Mouse (Mus musculus) gastrocnemius, postnatal 25 days (tissue): Measurements from ENCODE around the gene Tbrg4. TPM values are rescaled to one million over a fixed set of nuclear protein-coding genes. Genes with fewer than 3 reads are reported as not detected.
"Not testable (repeated sequence)": the region's sequence is repeated elsewhere in the genome, so short reads cannot be mapped to it uniquely, and the experiment has no call there.

Source experiments
- DNase-seq: peaks from one replicate; pipeline ENCODE4 v3.0.0; 2022
- long read RNA-seq, 2 experiments: library from polyadenylated mRNA; stranded (forward); transcript quantifications; one replicate each; pipeline ENCODE4 v2.0.0; 2021
- total RNA-seq, 2 experiments: library from RNA; stranded (reverse); gene quantifications; 1 replicate in 1 of 2; 2 replicates in 1 of 2; pipeline ENCODE4 v1.2.3; 2021

The Tbrg4 gene
- 10 to 100 TPM; 67.6 to 72.3 TPM for total RNA-seq
- long read RNA-seq, experiment 1, transcript Tbrg4-211 (13 exons, 2,324 nt) = minor isoform, 7 of 44 reads
- long read RNA-seq, experiment 1, transcript Tbrg4-201 (12 exons, 2,290 nt) = major isoform, 16 of 44 reads
- long read RNA-seq, experiment 1, partial matches to known transcripts = 14 of 44 reads
- long read RNA-seq, experiment 1, other reads (novel, unspliced or antisense) = 6 of 44 reads
- long read RNA-seq, experiment 2, transcript Tbrg4-201 (12 exons, 2,290 nt) = major isoform, 27 of 44 reads
- long read RNA-seq, experiment 2, partial matches to known transcripts = 4 of 44 reads
- long read RNA-seq, experiment 2, other reads (novel, unspliced or antisense) = 10 of 44 reads

DNA sequence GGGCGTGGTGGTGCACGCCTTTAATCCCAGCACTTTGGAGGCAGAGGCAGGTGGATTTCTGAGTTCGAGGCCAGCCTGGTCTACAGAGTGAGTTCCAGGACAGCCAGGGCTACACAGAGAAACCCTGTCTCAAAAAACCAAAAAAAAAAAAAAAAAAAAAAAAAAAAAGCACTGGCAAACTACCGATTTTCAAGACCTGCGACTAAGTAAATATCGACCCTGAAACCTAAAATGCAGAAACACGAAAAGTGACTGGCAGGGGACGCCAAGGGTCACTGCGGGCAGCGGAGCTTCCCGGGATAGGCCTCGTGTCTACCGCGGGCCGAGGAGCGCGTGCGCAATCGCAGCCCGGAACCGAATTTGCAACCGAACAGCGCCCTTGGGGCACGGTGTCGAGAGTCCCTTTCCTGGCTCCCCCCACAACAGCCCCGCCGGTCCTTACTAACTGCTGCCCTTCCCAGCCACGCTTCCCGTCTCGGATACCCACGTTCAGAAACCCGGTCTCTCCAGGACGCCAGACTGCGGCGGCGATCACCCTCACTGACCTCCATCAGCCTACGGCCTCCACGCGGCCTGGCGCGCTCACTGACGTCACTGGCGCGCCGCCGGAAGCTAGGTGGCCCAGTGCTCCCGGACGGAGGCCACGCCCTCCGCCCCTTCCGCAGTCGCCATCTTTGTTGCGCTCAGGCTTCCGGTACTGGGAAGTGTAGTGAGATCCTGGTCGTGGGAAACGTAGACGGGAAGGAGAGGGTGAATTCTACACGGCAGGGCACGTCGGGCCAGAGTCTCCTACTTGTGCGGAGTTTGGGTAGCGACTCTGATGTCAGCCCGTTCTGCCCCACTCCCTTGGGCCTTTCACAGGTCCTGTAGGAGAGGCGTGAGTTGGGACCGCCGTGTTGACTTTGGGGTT, at the start of gene Tbrg4:
Gene Tbrg4 (minus strand): TSS at position 590 of the 910 bp plus-strand sequence.
- DNase-seq = peak; percentile 92

DNA sequence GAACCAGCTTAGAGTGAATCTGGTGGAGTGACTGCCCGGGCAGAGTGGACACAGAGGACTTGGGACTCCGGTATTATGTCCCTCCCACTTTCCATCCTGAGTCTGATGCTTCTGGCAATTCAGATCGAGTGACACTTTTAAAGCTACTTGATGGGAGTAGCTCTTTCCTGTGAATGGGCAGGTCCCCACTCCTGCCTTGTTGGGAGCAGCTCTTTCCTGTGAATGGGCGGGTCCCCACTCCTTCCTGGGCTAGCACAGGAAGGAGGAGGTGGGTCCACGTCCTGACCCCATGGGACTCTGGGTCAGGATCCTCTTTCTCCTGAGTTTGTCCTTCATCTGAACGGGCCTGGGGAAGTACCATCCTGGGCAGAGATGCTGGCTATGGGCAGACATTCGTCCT, 49.5 kb upstream of the Tbrg4 start:
- no peak for DNase-seq

DNA sequence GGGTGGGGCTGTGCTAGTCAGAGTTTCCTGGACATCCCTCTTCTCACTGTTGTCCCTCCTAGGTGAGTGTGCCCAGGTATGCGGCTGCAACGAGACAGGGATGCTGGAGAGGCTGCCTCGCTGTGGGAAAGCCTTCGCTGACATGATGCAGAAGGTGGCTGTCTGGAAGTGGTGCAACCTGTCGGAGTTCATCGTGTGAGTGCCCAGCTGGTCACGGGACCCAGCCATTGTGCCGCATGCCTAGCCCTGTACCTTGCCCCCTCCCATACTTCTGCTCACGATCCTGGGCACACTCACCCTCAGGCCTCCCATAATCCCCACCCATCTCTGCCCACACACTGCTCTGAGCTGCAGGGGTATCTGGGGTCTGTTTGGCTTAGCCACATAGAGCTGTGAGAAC, 48.8 kb upstream of the Tbrg4 start:
- DNase-seq = no peak

DNA sequence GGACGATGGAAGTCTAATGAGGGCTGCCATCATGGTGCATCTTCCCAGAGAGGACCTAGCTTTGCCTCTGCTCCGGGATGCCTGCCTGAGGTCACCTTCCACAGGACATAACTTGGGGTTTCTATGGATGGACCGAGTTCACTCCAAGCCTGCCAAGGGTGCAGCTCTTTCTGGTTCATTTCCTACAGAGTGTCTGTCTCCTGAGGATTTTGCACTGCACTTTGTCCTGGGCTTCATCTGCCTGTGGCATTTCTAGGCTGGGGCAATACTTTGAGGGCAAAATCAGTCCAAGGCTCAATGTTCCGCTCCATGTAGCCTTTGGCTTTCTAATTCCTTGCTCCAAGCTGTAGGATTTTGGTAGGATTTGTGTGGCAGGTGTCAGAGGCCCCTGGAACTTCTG, 45.0 kb upstream of the Tbrg4 start:
- no peak for DNase-seq

DNA sequence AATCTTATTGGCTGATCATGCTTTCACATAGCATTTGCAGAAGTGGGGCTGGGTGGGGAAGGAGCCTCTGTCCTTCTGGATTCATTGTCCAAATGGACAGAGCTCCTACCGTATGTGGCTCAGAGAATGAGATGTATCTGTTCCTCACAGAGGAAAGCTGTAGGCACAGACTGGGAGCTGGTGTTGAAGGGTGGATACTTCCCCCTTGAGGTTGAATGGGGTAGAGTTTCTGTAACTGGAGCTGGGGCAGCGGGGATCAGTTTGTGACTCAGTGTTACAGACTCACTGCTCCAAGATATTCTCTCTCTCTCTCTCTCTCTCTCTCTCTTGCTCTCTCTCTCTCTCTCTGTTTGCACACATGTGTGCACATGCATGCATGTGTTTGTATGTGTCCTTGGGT, 44.2 kb upstream of the Tbrg4 start:
- no peak for DNase-seq

DNA sequence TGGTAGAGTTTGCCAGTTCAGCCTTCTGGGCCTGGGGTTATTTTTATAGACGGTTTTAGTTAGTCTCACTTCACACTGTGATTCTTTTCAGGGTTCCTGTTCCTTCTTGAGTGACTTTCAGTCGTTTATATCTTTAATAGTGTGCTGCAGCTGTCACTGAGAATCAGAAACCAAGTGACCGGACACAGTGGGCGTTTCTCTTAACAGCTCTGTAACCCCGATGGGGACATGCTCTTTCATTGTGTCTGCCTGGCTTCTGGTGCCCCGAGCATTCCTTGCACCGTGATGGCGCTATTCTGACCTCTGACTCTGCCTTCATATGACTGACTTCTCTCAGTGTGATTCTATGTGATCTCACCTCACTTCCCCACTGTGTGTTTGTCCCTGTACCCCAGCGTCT, 43.2 kb upstream of the Tbrg4 start:
- no peak for DNase-seq

DNA sequence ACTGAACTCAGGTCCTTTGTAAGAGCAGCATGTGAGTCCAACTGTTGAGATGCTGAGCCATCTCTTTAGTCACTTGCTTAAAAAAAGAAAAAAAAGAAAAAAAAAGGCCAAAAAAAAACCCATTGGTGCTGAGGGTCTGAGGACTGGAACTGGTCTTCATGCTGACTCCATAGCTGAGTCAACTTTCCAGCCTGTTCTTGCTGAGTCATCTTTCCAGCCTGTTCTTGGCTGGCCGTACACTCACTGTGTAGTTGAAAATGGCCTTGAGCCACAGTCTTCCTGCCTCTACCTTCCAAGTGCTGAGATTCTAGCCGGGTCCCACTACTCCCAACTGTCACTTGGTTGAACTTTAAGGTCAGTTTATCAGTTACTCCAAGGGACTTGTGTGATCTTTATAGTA, 40.8 kb upstream of the Tbrg4 start:
- no peak for DNase-seq

DNA sequence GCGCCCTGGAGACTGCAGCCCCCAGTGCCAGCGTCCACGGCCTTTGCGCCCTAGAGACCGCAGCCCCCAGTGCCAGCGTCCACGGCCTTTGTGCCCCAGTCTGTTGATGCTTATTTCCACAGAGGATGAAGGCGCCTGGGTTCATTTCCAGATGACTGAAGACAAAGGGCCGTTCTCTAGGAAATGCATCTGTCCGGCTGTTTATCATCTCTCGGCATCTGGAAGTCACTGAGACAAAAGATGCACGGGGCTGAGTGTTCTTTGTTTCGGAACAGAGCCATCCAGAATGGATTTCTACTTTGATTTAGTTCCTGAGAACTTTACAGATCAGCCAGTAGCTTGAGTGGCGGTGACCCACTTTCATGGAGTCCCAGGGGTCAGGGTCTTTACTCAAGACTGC, 35.3 kb upstream of the Tbrg4 start:
- DNase-seq = no peak

DNA sequence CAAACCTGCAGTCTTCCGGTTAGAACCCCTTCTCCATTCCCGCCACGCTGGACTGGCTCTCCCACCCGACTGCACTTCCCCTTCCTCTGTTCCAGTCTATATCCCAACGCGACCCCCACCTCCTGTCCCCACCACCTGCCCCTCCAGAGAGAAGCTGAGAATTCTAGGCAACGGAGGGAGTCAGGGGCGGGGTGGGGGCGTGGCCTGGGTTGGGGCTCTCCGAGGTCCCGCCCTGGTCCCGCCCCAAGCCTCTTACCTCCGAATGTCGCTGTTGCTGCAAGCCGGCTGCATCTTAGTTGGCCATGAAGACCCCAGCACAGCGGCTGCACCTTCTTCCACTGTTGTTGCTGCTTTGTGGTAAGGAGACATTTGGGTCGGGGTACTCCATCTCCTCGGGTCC, 32.4 kb upstream of the Tbrg4 start, which contains the start of gene Ramp3:
Gene Ramp3 (plus strand): TSS at position 251 of the 400 bp plus-strand sequence.
- DNase-seq = no peak

DNA sequence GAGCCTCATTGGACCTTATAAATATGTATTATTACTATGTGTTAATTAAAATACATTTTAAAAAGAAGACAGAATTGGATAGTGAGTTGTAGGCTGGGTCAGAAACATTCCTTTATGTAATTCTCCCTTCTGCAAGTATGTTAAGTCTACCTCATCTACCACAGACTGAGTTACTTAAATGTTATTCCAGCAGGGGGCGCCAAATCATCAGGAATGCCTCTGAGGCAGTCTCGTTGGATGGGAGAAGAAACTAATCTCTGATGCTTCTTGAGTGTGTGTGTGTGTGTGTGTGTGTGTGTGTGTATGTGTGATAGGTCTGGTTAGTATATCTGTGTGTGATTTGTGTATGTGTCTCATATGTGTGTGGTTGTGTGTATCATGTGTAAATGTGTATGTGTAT, 29.0 kb upstream of the Tbrg4 start:
- DNase-seq = no peak

DNA sequence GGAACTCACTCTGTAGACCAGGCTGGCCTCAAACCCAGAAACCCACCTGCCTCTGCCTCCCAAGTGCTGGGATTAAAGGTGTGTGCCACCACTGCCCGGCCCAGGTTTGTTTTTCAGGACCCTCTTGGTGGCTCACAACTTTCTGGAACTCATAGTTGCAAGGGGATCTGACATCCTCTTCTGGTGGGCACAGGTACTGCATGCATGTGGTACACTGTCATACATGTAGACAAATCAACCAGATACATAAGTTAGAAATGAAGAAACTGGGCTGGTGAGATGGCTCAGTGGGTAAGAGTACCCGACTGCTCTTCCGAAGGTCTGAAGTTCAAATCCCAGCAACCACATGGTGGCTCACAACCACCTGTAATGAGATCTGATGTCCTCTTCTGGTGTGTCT, 27.1 kb upstream of the Tbrg4 start:
- not testable (repeated sequence) for DNase-seq

DNA sequence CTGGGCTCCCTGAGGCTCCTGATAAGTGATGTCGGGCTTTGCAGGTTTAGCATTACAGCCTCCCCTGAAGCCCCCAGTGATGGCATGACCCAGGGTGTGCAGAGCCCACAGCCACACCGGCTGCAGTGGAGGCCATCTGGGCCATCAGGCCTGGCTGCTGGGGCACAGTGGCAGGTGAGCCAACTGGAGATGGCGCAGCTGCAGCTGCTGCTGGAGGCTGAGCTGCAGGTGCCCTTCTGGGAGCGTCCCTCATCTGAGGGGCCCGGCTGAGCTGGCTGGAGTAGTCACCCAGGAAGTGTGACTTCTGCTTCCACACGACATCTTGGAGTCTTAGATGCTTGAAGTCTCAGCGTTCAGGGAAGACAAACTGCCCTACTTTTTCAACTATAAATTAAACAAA, 24.7 kb upstream of the Tbrg4 start:
- DNase-seq = no peak

DNA sequence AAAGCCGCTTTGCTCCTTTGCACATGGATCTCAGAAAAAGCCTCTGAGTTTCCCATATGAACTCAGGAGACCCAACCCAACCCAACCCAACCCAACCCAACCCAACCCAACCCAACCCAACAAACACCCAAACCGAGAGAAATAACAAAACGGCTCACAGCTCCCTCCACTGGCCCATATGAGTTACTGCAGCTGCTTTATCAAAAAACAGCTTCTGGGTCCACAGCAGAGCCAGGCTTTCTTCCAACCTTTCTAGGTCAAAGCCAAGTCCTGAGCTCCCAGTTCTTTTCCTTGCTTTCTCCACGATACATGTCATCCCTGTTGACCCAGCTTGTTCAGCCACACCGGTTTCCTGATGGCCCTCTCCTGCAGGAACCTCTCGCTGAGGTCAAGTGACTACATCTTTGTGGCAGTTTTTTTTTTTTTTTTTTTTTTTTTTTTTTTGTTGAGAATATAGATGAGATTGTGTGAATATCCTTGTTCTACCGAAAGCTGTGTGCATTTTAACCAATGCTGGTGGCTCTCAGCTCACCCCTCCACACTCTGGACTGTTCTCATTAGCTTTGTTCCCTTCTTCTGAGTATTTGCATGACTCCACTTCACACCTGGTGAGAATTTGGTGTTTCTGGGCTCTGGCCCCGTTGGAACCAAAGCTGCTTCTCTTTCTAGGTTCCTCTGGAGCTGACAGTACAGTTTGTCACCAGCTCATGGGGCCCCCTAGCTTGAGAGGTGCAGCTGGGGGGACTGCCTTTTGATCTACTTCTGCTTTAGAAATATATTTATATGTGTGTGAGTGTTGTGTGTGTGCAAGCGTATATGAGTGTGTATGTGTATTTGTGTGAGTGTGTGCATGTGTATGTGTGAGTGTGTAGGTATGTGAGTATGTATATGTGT, 22.2 kb upstream of the Tbrg4 start:
- DNase-seq = no peak

DNA sequence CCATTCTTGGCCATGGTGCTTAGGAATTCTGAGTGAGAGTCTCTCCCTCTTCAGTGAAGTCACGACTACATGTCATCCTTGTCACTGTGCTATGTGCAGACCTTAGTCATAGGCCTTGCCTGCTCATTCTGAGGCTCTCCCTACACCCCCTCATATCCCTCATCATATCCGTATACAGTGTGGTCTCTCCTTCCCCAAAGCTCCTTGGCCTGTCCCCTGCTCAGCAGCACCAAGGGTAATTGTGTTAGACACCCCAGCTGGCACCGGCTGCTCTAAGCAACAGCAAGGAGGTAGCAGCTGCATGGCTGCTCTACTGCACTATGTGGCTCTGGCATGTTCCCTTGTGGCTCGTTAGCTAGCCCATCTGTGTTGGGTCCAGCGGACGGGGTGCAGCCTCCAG, 18.7 kb upstream of the Tbrg4 start:
- no peak for DNase-seq

DNA sequence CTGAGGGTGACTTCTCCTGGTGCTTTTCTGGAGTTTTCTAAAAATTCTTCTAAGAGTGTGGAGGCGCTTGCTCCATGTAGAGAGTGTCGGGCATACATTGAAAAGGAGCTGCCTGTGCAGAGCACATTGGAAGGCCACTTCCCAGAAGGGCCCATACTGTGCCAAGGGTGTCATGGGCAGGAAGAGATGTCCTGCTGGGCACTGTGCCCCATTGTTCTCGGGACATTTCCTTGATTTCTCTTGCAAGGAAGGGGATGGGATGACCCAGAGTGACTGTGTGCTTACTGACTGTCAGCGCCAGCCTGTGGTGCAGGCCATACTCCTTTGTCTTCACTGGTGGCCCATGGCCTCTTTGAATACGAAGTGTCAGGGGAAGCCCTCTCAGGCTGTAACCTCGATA, 13.2 kb upstream of the Tbrg4 start:
- no peak for DNase-seq

DNA sequence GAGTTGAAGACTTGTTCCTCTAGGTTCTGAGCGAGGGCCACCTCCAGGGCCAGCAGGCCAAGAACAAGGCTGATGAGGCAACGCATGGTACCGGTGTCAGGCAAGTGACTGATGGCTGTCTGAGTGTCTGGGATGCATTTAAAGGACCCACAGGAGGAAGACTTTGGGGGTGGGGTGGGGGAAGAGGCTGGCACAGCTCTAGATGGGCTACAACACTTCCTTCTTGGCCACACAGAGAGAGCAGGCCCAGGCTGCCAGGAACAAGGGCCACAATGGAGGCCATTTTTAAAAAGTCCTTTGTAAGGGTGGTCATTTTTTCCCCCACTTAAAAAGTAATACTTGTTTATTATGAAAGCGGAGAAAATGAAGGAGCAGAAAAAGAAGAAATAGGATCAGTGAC, 12.7 kb upstream of the Tbrg4 start, which contains the start of gene Wap:
Gene Wap (minus strand): TSS at position 101 of the 400 bp plus-strand sequence.
- DNase-seq = no peak

DNA sequence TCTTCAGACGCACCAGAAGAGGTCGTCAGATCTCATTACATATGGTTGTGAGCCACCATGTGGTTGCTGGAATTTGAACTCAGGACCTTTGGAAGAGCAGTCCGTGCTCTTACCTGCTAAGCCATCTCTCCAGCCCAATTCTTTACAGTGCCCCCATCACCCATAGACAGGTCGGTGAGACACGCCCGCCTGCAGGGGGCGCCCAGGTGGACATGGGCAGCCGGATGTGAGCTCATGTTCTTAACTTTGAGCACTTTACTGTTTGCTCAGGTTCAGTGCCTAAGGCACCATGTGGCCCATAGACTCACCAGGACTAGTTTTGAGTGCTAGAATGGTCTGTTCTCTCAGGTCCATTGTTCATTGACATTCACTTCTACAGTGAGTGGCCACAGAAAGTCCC, 10.3 kb upstream of the Tbrg4 start:
- no peak for DNase-seq

DNA sequence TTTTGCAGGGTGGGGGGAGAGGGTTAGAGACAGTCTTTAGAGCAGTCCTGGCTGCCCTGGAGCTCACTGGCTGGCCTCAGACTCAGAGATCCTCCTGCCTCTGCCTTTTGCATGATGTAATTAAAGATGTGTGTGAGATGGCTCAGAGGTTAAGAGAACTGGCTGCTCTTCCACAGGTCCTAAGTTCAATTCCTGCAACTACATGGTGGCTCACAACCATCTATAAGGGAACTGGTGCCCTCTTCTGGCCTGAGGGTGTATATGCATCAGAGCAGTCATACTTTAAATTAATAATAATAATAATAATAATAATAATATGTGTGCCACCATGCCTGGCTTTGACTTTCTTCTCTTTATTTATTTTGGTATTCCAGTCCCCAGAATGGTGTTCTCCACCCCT, 3.8 kb upstream of the Tbrg4 start:
- no peak for DNase-seq

DNA sequence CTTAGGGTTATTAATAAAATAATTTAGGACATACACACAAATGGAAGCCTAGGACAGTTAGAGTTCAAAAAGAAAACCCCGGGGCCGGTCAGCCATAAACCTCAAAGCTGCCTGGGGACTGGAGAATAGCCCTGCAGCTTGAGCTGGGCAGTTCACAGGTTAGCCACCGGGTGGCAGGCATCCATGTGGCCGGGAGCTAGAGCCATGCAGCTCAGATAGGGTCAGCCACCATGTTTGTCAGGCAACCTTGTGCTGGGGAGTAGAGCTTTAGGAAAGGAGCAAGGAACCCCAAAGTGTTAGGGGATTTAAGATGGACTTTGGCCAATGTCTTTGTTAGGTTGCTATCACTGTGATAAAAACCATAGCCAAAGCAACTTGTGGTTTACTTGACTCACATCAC, 2.7 kb upstream of the Tbrg4 start:
- no peak for DNase-seq

DNA sequence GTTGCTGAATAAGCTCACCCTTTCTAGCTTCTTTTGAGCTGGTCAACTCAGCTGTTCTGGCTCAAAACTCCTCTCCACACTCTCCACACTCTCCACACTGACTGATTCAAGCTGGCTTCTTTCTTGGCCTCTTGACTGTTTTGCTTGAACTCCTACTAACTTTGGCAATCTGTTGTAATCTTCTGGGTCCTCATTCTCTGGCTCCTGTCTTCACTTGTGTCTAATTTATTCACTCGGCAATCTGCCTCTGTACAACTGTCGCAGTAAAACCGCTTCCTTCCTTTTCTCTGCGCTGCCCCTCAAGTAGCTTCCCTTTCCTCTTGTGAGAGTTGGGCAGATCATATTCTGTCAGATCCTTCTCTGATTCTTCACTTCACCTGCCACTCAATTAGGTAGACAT, 1.9 kb upstream of the Tbrg4 start:
- DNase-seq = no peak

DNA sequence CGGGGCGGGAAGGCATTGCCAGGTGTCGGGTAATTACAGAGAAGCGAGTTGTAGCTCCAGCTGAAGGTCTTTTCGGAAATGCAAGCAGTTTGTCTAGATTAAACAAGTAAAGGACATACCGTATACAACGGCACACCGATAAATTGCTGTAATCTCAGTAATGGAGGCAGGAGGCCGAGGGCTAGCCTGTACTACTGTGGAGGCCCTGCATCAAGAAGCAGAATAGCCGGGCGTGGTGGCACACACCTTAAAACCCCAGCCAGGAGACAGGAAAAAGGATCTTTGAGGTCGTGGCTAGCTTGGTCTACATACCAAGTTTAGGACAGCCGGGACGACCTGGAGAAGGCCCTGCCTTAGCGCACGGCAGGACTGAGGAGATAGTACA, 513 bp upstream of the Tbrg4 start:
- DNase-seq = no peak

DNA sequence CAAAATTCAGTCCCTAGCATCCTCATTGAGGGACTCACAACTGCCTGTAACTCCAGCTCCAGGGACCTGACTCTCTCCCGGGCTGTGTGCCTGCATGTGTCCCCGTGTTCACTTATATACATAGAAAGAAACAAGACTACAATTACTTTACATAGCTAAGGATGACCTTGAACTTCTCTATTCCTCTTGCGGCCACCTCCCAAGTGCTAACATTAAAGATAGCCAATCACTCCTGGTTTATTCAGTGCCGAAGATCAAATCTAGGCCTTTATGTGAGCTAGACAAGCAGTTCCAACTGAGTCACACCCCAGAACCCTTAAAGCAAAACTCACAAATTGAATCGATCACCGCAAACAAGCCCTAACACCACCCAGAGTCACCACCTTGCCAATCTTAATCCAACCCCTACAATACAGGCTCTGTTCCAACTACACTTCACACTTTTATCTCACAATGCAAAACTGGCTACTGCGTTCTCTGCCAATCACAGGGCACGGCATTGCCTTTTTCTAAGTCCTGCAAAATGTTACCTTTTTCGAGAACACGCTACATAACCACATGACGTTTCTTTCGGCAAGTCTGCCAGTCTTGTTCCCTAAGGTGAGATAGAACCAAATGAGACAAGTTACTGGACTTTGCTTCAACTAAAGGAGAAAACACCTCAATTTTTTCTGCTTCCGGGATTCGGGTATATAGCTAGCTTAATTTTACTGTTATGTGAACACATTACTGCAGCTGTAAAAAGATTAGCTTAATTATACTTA, 1.1 kb downstream of the Tbrg4 start:
- no peak for DNase-seq
